Mouse (Mus musculus) cerebellum, postnatal 25 days (tissue): Measurements from ENCODE around the gene Ptprj.

Experiments
- DNase-seq, 2 experiments: peaks; one replicate each; pipeline ENCODE4 v3.0.0; 2021; ENCODE audit warnings: mixed read lengths in 2 of 2

Gene Ptprj

DNA sequence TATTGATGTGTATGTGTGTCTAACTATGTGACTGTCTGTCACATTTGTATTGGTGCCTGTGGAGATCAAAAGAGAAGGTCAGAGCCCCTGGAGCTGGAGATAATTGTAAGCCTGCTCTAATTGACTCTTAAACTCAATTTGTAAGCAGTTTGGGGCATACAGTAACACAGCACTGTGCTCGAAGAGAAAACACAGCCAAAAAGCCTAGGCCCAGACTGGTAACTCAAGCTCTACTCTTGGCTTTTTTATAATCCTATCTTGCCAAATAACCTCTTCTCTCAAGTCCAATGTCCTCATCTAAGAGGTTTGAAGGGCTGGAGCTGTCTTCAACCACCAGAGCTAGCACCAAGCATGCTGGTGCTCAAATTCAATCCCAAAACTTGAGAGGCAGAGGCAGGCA, 3.5 kb downstream of the Ptprj start:
- DNase-seq: no peak

DNA sequence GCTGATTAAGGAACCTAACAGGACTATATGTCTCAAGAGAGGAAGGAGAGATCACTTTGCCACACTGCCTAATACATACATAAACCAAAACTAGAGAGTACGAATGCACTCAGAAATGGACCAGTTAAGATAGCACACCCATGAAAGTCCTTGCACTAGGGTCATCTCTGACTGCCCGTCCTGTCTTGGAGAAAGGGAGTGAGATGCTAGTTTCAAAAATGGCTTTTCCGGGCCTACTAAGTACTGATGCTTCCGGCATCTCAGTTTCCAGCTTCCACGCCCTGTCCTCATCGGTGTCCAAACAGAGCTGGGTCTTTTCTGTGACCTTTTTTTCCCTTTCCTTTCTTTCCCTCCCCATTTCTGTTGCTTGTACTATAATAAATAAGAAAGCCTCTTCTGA, 4.0 kb downstream of the Ptprj start:
- DNase-seq: no peak

DNA sequence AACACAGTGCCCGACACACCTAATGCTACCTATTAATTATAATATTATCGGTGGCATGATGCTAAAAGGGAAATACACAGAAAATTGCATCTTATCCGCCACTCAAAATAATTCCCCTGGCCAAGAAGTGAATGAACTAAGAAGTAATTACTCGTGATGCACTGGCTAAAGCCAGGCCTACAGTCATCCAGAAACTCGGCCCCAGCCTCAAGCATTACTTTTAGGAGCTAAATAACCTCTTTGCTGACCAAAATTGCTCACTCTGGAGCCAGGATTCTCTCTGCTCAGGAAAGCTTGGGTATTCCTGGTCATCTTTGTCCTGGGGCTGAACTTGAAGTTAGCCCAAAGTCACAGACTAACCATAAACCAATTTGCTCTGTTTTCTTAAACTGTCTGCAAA, 4.7 kb downstream of the Ptprj start:
- DNase-seq: no peak

DNA sequence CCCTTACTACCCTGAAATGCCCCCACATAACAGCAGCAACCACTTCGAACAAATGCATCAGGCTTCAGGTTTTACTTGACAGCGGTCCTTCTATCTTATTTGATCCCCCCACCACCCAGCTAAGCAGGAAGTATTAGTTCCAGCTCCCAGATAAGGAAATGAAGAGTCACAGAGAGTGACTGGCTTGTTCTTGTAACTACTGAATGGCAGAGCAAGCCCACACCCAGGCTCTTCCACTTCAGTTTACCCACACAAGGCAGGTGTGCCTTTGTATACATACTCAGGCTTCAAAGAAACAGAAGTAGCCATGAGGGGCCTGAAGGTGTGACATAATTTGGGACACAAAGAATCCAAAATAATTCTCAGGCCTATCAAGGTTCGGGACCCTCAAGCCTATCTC, 5.3 kb downstream of the Ptprj start:
- DNase-seq: no peak

DNA sequence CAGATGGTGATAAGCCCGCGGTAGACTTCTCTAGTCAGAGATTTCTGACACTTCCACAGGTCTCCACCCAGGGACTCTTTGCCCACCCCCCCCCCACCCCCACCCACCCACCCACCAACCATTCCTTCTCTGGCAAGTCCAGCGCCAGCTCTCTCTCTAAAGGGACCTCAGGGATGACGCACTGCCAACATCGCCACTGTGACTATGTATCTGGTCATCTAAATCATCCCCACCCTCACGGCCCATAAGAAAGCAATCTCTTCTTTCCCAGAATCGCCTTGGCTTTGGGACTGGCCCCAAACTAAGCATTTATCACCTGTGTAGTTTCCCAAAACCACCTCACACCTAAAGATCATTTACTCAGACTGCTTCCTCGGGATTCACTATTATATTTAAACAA, 5.9 kb downstream of the Ptprj start:
- DNase-seq: peak in 1 of 2 experiments; percentile 33

DNA sequence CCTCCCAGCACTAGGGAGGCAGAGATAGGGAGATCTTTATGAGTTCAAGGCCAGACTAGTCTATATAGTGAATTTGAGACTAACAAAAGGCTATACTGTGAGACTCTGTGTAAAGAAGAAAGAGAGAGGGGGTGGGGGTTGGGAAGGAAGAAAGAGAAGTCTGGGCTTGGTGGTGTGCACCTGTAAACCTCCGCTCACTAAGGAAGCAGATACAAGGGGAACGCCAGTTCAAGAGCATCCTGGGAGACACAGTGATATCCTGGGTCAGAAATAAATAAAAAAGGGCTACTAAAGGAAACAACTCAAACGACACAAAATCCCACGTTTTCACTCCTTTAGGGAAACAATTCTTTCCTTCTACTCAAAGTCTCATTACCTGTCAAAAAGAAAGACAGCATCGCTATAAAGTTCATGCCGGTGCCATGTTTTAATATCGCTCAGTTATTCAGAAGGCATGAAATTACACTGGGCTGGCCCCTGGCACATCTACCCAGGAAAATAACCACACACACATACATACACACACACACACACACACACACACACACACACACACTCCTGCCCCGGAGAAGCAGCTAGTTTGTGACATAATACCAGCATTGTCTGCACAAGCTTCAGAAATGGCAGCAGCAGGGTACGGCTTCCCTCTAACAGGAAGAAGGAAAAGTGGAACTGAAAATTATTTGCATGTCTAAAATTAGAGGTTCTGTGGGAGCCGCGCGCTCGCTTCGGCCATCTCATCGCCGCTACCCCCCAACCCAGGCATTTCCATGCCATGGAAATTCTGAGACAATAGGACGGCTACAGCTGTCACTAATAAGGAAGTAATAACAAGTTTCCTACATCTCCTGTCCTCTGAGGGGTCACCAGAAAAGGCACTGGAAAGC, 6.6 kb downstream of the Ptprj start:
- DNase-seq: peak; percentile 51 to 52

DNA sequence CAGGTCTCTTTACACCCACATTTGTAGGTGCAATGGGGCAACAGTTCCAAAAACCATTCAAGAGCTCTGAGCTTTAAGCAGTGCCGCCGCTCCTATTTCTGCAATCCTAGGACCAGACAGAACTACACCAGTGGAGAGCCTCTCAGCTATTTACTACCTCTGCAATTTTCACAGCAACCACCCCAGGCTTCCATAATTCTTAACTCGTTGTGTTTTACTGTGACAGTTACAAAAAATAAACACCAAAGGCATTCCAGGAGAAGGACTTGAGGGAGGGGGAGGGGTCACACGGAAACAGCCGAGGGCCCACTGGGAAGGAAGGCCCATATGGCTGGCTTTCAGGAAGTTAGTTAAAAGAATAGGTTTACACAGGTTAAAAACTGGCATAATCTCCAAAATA, 8.3 kb downstream of the Ptprj start:
- peak in 1 of 2 experiments; percentile 7 for DNase-seq

DNA sequence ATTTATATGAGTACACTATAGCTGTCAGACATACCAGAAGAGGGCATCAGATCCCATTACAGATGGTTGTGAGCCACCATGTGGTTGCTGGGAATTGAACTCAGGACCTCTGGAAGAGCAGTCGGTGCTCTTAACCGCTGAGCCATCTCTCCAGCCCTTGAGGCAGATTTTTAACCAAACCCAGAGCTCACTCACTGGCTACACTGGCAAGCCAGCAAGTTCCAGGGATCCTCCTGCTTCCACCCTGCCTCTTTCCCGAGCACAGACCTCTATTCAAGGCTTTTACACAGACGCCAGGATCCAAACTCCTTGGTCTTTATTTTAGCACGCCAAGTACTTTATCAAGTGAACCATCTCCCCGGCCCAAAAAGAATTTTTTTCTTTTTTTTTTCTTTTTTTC, 9.0 kb downstream of the Ptprj start:
- peak in 1 of 2 experiments; percentile 10 for DNase-seq

DNA sequence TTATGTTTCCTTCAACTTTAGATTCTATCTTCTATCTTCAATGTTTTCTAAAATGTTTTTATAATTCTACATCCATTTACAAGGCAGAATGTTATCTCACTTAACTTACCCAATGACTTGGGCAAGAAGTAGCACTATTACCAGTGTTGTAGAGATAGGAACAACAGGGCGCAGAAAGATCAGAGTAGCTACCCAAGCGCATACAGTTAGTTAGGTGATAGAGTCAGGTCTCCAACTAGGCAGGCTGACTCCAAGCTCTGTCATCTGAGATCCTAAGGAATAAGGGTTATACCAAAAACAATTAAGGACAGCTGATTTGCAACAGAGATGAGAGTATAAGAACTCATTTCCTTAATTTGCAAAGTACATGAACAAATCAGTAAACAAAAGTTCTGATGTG, 9.6 kb downstream of the Ptprj start:
- DNase-seq: peak in 1 of 2 experiments; percentile 3

DNA sequence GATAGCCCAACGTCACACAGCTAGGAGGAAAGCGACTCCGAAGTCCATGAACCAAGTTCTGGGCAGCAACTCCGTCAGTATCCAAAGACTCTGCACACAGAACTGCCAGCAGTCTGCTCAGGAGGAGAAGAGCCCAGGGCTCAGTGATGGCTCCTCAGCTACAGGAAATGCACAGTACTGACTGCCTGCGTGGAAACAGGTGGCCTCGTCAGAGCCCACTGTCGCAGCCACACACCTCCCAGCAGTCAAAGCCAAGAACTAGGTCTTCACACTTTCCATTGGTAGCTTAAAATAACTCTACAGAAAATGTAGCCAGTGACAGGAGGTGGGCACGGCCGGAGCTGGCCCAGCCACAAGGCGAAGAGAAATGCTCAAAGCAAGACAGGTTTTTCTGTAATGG, 10.2 kb downstream of the Ptprj start:
- peak; percentile 85 to 87 for DNase-seq

DNA sequence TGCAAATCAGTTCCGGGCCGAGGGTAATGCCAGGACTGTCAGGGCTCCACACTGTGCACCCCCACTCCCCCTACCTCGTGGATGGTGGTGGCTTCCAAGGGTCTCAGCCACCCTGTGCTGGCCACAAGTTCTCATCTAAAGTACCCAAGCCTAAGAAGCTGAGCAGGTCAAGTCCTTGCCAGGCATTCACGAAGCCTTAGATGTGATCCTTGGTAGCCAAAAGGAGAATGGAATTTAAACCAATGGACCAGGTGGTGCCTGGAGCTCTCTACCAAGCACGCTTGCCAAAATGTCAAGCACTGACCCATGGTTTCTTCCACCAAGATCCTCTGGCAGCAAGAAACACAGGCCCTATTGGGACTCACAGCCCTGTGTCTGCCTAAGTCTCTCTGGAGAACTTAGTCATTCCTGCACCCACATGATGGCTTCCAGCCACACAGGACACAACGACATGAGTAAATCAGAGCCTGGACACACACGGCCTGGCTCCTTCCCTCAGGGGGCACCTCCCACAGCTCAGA, 11.4 kb downstream of the Ptprj start:
- DNase-seq: peak; percentile 72 to 75

DNA sequence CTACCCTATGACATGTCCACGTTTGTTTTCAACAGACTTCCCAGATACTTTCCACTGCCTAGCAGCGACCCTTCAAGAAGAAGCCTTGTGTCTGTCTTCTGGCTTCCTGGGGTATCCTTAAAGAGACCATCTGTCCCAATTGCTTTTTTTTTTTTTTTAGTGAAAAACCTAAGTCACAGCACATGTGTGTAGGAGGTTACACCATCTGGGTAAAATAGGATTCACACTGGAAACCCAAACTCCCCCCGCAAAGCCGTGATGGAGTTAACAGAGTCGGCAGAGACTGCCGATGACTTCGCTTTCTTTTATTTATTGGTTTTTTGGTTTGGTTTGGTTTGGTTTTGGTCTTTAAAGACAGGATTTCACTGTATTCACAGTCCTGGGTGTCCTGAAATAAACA, 12.4 kb downstream of the Ptprj start:
- no peak for DNase-seq

DNA sequence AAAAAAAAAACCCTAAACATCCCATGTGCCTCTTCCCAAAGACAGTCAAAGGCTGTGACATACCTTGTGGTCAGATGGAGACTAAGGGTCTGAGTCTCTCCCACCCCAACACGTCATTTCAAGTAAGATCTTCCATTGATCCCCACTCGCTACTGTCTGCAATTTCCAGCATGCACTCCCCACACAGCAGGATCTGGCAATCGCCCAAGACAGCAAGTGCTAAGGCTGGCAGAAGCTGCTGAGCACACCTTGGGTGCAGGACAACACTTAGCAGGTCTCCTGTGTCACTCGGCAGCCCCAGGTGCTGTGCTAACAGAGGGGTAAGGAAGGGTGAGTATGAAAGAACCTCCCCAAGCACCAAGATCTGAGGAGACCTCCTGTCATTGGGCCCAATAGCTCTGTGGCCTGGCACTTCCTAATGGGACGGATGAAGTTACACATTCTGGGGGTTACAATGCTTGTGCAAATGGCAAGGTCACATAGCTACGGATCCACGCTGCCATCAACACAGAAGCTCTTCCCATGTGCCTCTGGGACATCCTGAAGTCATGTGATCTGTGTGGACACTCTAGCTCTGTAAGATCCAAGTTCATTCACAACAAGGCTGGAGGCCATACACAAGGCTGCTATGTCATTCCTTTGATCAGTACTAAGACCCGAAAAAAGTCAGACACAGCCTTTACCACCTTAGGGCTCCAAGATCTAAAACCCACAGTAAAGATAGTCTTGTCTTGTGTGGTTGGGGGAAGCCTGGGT, 13.5 kb downstream of the Ptprj start:
- DNase-seq: peak; percentile 81 to 89

DNA sequence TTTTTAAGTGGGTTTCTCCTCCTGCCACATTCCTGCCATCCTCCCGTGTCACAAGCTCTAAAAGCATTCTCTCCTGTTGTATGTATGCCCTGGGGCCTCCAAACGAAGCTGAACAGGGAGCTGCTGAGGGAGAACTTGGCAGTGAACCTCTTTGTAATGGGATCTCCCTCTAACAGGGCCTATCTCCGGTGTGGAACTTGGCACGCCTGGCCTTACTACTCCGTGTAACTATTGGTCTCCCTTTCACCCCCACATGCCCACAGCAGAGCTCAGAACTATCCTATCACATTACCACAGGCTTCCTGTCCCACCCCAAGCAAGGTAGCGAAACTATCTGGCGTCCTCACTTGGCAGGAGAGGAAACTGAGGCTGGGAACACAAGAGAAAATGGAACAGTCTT, 14.4 kb downstream of the Ptprj start:
- peak; percentile 56 to 63 for DNase-seq

DNA sequence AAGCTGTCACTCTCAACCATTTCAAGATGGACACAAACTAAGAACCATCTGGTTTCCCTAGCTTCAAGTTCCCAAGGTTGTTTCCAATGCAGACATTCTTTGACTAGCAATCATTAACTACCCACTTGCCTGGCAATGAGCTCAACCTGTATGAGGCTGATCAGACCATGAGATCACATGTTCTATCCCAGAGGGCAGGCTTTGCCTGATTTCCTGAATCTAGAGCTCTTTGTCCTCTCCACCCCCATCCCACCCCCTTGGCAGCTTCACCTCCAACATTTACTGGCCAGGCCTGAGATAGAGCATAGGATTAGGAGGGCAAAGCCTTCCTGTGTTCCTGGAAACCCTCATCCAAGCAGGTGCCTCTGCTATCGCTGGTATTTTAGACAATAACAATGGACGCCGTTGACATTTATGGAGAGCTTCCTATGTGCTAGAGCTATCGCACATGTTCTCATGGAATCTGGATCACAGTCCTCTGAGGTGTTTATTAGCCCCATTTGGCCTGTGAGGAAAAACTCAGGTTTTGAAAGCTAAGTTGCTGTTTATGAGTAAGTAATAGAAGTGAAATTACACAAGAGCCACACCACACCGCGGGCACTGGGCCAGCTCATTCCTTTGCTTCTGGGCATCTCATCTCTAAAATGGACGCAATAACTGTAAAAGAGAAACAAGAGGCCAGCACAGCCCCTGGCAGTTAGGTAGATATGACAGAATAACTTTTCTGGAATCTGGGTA, 15.1 kb downstream of the Ptprj start:
- peak in 1 of 2 experiments; percentile 52 for DNase-seq

DNA sequence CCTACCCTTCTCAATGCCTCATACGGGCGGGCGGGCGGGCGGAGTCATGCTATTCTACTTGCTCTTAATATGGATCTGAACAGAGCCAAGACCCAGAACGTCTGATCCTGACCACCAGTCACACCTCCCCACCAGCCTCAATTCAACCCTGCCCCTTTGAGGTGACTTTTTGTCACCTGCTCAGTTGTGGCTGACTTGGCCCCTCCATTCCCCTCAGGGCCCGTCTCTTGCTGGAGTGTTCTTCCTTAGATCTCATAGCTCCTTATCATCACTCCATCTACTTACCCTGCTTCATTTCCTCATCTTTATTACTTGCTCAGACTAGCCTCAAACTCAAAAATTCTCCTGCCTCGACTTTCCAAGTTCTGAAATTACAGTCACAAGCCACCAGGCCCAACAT, 15.9 kb downstream of the Ptprj start:
- DNase-seq: no peak

DNA sequence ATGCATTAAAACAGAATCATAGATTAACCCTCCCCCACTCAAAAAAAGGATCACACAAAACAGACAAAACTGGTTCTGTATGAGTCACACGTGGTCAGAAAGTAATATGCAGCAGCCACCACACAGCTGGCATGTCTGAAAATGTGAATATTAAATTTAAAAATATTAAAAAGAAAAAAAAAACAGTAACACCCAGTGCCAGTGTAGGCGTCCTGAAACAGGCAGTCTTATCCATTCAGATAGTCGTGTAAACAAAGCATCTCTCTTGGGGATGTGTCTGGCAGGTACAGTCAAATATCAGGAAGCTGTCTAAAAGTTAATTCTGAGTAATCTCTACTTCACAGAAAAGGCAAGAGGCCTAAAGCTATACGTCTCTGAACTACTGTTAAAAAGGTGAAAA, 17.3 kb downstream of the Ptprj start:
- no peak for DNase-seq

DNA sequence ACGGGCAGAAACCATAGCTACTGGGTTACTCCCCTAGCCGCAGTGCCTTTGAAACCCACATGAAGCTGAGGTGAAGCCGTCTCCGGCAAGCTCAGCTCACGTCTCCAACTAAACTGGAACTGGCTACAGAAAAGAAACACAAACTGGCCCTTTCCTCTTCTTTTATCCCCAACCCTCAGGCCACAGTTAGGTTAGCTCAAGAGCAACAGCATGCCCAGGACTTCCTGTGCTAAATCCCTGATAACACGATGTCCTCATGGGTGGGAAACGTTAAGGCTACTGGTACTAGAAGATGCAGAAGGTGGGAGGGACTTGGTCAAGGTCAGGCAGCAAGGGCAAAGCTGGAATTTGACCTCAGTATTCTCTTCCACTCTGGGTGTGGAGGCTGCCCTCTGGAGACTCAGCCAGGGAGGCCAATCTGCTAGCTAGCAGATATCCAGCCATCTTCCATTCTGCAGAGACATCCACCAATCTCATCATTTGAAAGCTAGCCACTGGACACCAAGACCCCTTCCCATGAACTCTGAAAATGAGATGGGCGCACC, 18.2 kb downstream of the Ptprj start:
- DNase-seq: no peak

DNA sequence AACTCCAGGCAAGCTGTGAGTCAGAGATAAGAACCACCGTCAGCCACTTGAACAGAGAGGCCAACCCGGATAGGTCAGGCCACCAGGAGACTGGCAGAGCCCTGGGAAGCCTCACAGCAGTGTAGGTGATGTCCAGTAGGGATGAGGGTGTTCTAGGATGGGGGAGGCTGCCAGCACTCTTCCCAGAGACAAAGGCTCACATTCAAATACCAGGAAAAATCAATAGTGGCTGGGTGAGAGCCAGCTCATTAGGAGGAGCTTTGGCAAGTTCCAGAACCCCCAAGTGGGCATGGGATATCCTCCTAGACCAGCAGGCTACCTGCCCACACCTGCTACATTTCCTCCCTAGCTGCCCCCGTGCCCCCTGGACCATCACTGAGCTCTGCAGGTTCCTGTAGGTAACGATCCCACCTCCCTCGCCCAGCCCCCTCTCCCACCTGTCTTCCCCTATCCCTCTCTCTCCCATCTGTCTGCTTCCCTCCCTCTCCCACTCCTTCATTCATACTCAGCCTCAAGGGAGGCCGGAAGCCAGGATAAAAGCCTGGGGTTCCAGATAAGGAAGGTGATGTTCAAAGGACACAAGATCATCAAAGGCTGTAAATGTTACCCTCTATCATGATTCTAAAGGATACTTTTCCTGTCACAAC, 20.1 kb downstream of the Ptprj start:
- DNase-seq: peak; percentile 62 to 72

DNA sequence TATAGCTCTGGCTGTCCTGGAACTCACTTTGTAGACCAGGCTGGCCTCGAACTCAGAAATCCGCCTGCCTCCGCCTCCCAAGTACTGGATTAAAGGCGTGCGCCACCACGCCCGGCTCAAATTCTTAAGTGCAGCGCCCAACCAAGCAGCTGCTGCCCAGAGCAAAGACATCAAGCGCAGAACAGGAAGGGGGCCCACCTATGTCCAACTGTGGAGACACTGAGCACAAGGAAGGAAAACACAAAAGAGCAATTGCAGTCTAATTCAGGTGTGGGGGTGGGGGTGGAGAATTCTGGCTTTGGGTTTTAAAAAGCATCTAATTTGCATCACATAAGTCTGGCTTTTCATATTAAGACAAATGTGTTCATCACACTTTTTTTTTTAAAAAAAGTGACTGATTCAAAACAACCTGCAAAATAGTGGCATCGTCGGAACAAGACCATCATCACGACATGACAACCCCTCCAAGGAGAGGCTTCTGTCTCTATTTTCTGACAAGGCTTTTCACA, 20.7 kb downstream of the Ptprj start:
- no peak for DNase-seq

DNA sequence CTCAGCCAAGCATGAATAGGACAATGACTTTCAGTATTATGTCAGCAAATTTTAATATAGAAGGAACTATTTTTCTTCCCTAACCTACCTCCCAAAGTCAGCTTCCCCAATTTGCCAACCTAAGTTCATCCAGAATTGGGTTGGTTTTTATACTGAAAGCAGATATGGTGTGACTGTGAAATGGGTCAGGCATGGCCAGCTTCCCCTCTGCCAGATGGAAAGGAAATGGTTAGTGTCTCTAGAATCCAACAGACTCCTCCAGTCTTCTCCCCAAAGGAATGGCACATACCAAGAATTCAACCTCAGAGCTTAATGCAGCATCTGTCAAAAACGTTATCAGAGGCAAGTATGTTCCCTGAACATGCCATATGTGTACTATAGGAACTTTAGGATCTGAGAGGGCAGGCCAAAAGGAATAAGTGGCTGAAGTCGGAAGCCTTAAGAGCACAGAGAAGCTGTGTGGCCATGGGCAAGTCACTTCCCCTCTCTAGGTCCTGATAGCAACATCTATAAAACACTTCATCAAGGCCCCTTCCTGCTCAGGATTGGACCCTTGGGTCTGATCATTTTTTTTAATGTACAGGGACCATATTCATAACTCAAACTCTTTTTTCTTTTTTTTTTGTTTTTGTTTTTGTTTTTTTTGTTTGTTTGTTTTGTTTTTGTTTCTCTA, 21.3 kb downstream of the Ptprj start:
- DNase-seq: no peak

DNA sequence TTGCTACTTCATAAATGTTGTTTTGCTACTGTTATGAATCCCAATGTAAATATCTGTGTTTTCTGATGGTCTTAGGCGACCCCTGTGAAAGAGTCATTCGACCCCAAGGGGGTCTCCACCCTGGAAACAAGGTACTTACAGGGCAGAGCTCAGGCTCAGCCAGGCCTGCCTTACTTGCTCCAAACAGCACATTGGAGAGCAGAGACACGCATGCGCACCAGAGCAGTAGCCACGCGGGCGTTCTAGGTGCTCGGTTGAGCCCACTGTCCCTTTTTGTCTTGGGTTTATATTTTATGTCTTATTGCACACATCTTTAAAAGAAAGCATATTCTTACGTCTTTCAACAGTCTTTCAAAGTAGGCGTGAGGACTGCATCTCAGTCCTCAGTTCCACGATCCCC, 22.1 kb downstream of the Ptprj start:
- no peak for DNase-seq
